Mouse (Mus musculus) heart, postnatal 25 days (tissue): ENCODE data around the gene Dpy30. TPM values are rescaled to one million over a fixed set of nuclear protein-coding genes. Genes with fewer than 3 reads are reported as not detected.

ENCODE experiments used
- DNase-seq: peaks from one replicate; pipeline ENCODE4 v3.0.0; 2022; ENCODE audit warnings: low spot score
- intact Hi-C: fragments of 180-260 bp; cut with DNase I; formaldehyde crosslinking; loops from one replicate; pipeline ENCODE4 v1.15.1; 2025
- total RNA-seq, 2 experiments: library from RNA; stranded (reverse); gene quantifications; 2 replicates each; pipeline ENCODE4 v1.2.3; 2021

The Dpy30 gene
- total RNA-seq, 2 experiments from 2014 or later = 49.0 to 49.1 TPM

- no peak for DNase-seq
- intact Hi-C loops = no loop called here
Observed at GRCm38 (mm10) chr17:74267415-74268180, 56.1 kb downstream of the Dpy30 start.

- intact Hi-C loops = no loop called here
- no peak for DNase-seq
Observed at GRCm38 (mm10) chr17:74265636-74266035, 58.1 kb downstream of the Dpy30 start.

GRCm38 (mm10) chr17:74265156-74265505 lies 58.6 kb downstream of the Dpy30 start:
- intact Hi-C loops = no loop called here

GRCm38 (mm10) chr17:74264333-74265155 lies 59.2 kb downstream of the Dpy30 start:
- intact Hi-C loops = no loop called here

More at GRCm38 (mm10) chr17:74265156-74265505, 58.6 kb downstream of the Dpy30 start:
- DNase-seq = no peak

GRCm38 (mm10) chr17:74262415-74262814 lies 61.3 kb downstream of the Dpy30 start:
- intact Hi-C loops = no loop called here
- DNase-seq = no peak

More at GRCm38 (mm10) chr17:74264333-74265155, 59.2 kb downstream of the Dpy30 start:
- no peak for DNase-seq

Other genes with a start within 250 kb of the Dpy30 start
- gene Memo1, start 28.4 kb downstream of the Dpy30 start, total RNA-seq = 10 to 100 TPM; 66.8 to 74.1 TPM
- gene Spast, start 15.0 kb upstream of the Dpy30 start, total RNA-seq = 10 to 100 TPM; 28.6 to 31.0 TPM
- gene Slc30a6, start 71.7 kb upstream of the Dpy30 start, total RNA-seq = 10 to 100 TPM in 1 of 2 experiments, 1 to 10 TPM in 1; 9.5 to 11.9 TPM
- under 1 TPM; 0.31 to 0.50 TPM for gene Nlrc4, start 135.2 kb upstream of the Dpy30 start, total RNA-seq
- gene Yipf4, start 165.5 kb upstream of the Dpy30 start, total RNA-seq = 10 to 100 TPM; 75.2 to 79.4 TPM
- gene Birc6, start 204.4 kb upstream of the Dpy30 start, total RNA-seq = 10 to 100 TPM; 74.5 to 92.1 TPM